Mouse (Mus musculus) spleen, adult 2 months (tissue): ENCODE measurements around the gene Slc35e3. TPM values are rescaled to one million over a fixed set of nuclear protein-coding genes. Genes with fewer than 3 reads are reported as not detected.

Experiments used
- DNase-seq, 2 experiments: peaks; one replicate each; pipeline versions ENCODE4 v3.0.0 to v3.0.0-alpha.2; 2012 to 2021; ENCODE audit warnings: low spot score in 2 of 2, low read depth in 1 of 2
- H3K27ac ChIP-seq: fragments of 200-500 bp; 2 replicates; pipeline ENCODE4 v1.5.1; 2012; ENCODE audit warnings: low read length, inconsistent platforms; ENCODE audit not compliant: insufficient read depth
- H3K27me3 ChIP-seq: fragments of 200-500 bp; 2 replicates; pipeline ENCODE4 v1.6.1; 2012; ENCODE audit warnings: mild to moderate bottlenecking, moderate library complexity, low read length, inconsistent platforms; ENCODE audit not compliant: control insufficient read depth, insufficient read depth
- H3K36me3 ChIP-seq: fragments of 200-500 bp; 2 replicates; pipeline ENCODE4 v1.6.1; 2012; ENCODE audit warnings: mild to moderate bottlenecking, low read length, inconsistent platforms; ENCODE audit not compliant: control insufficient read depth, insufficient read depth
- H3K4me1 ChIP-seq: fragments of 200-500 bp; 2 replicates; pipeline ENCODE4 v1.6.1; 2011; ENCODE audit warnings: inconsistent platforms; ENCODE audit not compliant: control insufficient read depth, insufficient read depth, insufficient read length
- H3K4me3 ChIP-seq: fragments of 200-500 bp; 2 replicates; pipeline ENCODE4 v1.5.1; 2011; ENCODE audit warnings: mild to moderate bottlenecking, inconsistent platforms; ENCODE audit not compliant: insufficient read depth, insufficient read length; ENCODE audit errors: extremely low read depth
- CTCF ChIP-seq: fragments of 200-500 bp; IDR thresholded peaks from 2 replicates; pipeline ENCODE4 v1.5.1; 2011; ENCODE audit warnings: mild to moderate bottlenecking, inconsistent platforms; ENCODE audit not compliant: insufficient read depth, insufficient read length, insufficient replicate concordance; ENCODE audit errors: extremely low read depth
- POLR2A ChIP-seq: fragments of 200-500 bp; IDR thresholded peaks from 2 replicates; pipeline ENCODE4 v1.6.1; 2011; ENCODE audit warnings: low read depth, low read length, inconsistent platforms
- WGBS: fragments of 180-500 bp; shearing (Covaris S2); methylation state at CpG from one replicate; pipeline ENCODE4 v1.1.7; 2018; 5-methylcytosine and 5-hydroxymethylcytosine counted together
- polyA plus RNA-seq: library from polyadenylated mRNA; depleted of rRNA; stranded (reverse); fragments of >200 nt; gene quantifications from 2 replicates; pipeline ENCODE4 v1.2.3, GENCODE M21; 2012

Gene Slc35e3
- polyA plus RNA-seq, 1 experiment, result 5.6 TPM

DNA sequence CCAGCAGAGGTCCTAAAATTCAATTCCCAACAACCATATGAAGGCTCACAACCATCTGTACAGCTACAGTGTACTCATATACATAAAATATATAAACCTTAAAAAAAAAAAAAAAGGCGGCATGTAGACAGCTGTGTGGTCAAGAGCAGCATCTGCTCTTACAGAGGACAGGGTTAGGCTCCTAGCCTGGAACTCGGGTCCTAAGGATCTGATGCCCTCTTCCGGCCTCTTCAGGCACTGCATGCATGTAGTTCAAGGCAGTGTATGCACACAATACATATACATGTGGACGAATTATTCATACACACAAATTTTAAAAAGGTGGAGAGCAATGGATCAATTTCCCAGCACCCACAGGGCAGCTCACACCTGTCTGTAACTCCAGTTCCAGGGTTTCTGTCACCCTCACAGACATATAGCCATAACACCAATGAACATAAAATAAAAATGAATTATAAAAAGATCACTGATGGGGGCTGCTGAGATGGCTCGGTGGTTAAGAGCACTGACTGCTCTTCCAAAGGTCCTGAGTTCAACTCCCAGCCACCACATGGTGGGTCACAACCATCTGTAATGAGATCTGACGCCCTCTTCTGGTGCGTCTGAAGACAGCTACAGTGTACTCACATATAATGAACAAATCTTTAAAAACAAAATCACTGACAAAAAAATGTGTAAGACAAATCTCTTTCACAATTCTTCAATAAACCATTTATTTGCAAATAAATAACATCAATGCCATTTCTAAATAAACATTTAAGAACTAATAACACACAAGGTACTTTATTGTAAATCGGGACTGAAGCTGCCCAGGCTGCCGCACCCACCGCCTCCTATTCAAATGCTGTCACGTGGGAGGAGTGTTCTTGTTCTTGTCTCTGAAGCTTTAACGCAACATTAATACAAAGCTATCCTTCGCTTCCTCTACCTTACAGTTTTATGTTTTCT lies 57.7 kb downstream of the Slc35e3 start:
- peaks cover 39% of the 10 kb centered on the region for H3K36me3 ChIP-seq
- H3K4me1 ChIP-seq, result no peaks in the 10 kb centered on the region; the same call in 1 of the 2 replicates
- H3K4me3 ChIP-seq, result no peak overlapping the region
- DNase-seq, result no peak
- H3K27ac ChIP-seq, result no peak overlapping the region
- 88% methylated on average over 13 of the region's 13 CpGs for WGBS
- no peaks in the 10 kb centered on the region for H3K27me3 ChIP-seq
- TF ChIP-seq CTCF (no peak), POLR2A (no peak)

- Histone ChIP-seq H3K36me3 (peaks cover 37% of the 10 kb centered on the region), H3K27ac (no peak overlapping the region), H3K4me1 (no peaks in the 10 kb centered on the region; the same call in 1 of the 2 replicates), H3K27me3 (no peaks in the 10 kb centered on the region), H3K4me3 (no peak overlapping the region)
- no peak for DNase-seq
- WGBS, result 90% methylated on average over 7 of the region's 7 CpGs
- TF ChIP-seq POLR2A, result no peak
- TF ChIP-seq CTCF, result no peak
These were observed 58.6 kb downstream of the Slc35e3 start for GRCm38 (mm10) chr10:117687577-117687976.

- Histone ChIP-seq H3K4me1 (no peaks in the 10 kb centered on the region; the same call in 1 of the 2 replicates), H3K36me3 (peaks cover 33% of the 10 kb centered on the region), H3K4me3 (no peak overlapping the region), H3K27me3 (no peaks in the 10 kb centered on the region), H3K27ac (no peak overlapping the region)
- 85% methylated on average over 3 of the region's 3 CpGs for WGBS
- no peak for DNase-seq
- TF ChIP-seq CTCF, result no peak
- no peak for TF ChIP-seq POLR2A
These were observed 59.1 kb downstream of the Slc35e3 start for GRCm38 (mm10) chr10:117687018-117687417.

GRCm38 (mm10) chr10:117685849-117686591 lies 60.1 kb downstream of the Slc35e3 start:
- DNase-seq, result no peak
- Histone ChIP-seq H3K27me3 (no peaks in the 10 kb centered on the region), H3K4me3 (no peak overlapping the region), H3K27ac (no peak overlapping the region), H3K4me1 (no peaks in the 10 kb centered on the region; the same call in 1 of the 2 replicates), H3K36me3 (peaks cover 29% of the 10 kb centered on the region)
- 86% methylated on average over 13 of the region's 13 CpGs for WGBS
- no peak for TF ChIP-seq POLR2A
- no peak for TF ChIP-seq CTCF

DNA sequence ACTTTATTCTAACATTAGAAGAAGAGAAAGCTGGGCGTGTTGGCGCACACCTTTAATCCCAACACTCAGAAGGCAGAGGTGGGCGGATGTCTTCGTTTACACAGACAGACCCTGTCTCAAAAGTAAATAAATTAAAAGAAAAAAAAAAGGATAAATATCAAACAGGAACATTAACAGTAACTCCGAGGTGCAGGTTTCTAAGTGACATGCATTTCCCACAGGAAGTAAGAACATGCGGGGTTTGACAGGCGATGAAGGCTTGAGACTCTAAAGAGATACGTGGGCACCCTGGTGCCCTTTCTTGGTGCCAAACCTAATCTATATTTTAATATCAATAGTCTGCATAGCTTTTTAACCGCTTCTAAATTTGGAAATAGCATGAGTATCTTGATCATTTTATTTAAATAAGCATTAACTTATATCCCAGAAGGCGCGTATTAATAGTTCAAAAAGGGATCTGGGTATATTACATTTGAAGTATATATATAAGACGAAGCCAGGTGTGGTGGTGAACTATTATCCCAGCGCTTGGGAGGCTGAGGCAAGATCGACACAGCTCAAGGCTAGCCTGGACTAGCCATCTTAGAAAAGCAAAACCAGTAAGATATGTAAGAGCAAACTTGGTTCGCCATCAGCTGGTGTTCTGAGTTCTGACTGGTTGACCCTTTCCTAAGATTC lies 60.9 kb downstream of the Slc35e3 start:
- TF ChIP-seq POLR2A (no peak), CTCF (no peak)
- Histone ChIP-seq H3K4me1 (no peaks in the 10 kb centered on the region; the same call in 1 of the 2 replicates), H3K27me3 (no peaks in the 10 kb centered on the region), H3K27ac (no peak overlapping the region), H3K36me3 (peaks cover 25% of the 10 kb centered on the region), H3K4me3 (no peak overlapping the region)
- no peak for DNase-seq
- 77% methylated on average over 15 of the region's 15 CpGs for WGBS

- no peak for TF ChIP-seq CTCF
- no peak for TF ChIP-seq POLR2A
- Histone ChIP-seq H3K4me1 (no peaks in the 10 kb centered on the region; the same call in 1 of the 2 replicates), H3K4me3 (no peak overlapping the region), H3K27me3 (no peaks in the 10 kb centered on the region), H3K36me3 (peaks cover 25% of the 10 kb centered on the region), H3K27ac (no peak overlapping the region)
- 68% methylated on average over 19 of the region's 19 CpGs for WGBS
- no peak for DNase-seq
These were observed 61.6 kb downstream of the Slc35e3 start for GRCm38 (mm10) chr10:117684298-117685170.
